Mouse (Mus musculus) liver, adult 2 months (tissue): Measurements from ENCODE around the gene Sys1.

ENCODE experiments used
- CTCF ChIP-seq: fragments of 200-500 bp; IDR thresholded peaks from 2 replicates; pipeline ENCODE4 v1.5.1; 2011; ENCODE audit warnings: low read depth, low read length, control low read depth
- POLR2A ChIP-seq: fragments of 200-500 bp; IDR thresholded peaks from 2 replicates; pipeline ENCODE4 v1.6.1; 2011; ENCODE audit warnings: low read length, control low read depth; ENCODE audit not compliant: insufficient read depth; ENCODE audit errors: extremely low read depth

GRCm38 (mm10) chr2:164494126-164494525 lies 37.4 kb downstream of the Sys1 start:
- TF ChIP-seq CTCF (no peak), POLR2A (no peak)
